Mouse (Mus musculus): Measurements from ENCODE around the gene Flywch1. TPM values are rescaled to one million over a fixed set of nuclear protein-coding genes. Genes with fewer than 3 reads are reported as not detected.

Flywch1 gene
- polyA plus RNA-seq, 1 experiment from 2014 or later: 243 TPM

- H3K36me3 ChIP-seq: peaks cover 36% of the 10 kb centered on the region
- no peak for ATAC-seq
- no peak overlapping the region for H3K4me3 ChIP-seq (replicated peaks)
- no peak overlapping the region for H3K9ac ChIP-seq (replicated peaks)
- 41% methylated on average over 10 of the region's 10 CpGs for WGBS
- H3K27ac ChIP-seq: no peak overlapping the region
- H3K4me2 ChIP-seq (replicated peaks): no peak overlapping the region
- H3K27me3 ChIP-seq: peaks cover 45% of the 10 kb centered on the region
- peaks cover 20% of the 10 kb centered on the region for H3K4me1 ChIP-seq (replicated peaks)
- H3K9me3 ChIP-seq: no peaks in the 10 kb centered on the region
These were observed 22.6 kb downstream of the Flywch1 start for GRCm38 (mm10) chr17:23748631-23749391.

- Histone ChIP-seq H3K36me3 (peaks cover 28% of the 10 kb centered on the region), H3K27ac (no peak overlapping the region), H3K4me3 (replicated peaks) (no peak overlapping the region), H3K9ac (replicated peaks) (no peak overlapping the region), H3K4me2 (replicated peaks) (no peak overlapping the region), H3K9me3 (no peaks in the 10 kb centered on the region), H3K4me1 (replicated peaks) (peaks cover 20% of the 10 kb centered on the region), H3K27me3 (peaks cover 53% of the 10 kb centered on the region)
- ATAC-seq: no peak
- WGBS: 46% methylated on average over 6 of the region's 6 CpGs
These were observed 23.4 kb downstream of the Flywch1 start for GRCm38 (mm10) chr17:23748026-23748425.

GRCm38 (mm10) chr17:23747471-23747870 lies 23.9 kb downstream of the Flywch1 start:
- Histone ChIP-seq H3K9me3 (no peaks in the 10 kb centered on the region), H3K9ac (replicated peaks) (no peak overlapping the region), H3K27ac (no peak overlapping the region), H3K4me1 (replicated peaks) (peaks cover 21% of the 10 kb centered on the region), H3K27me3 (peaks cover 59% of the 10 kb centered on the region), H3K4me3 (replicated peaks) (no peak overlapping the region), H3K4me2 (replicated peaks) (no peak overlapping the region), H3K36me3 (peaks cover 22% of the 10 kb centered on the region)
- ATAC-seq: no peak
- WGBS: 84% methylated on average over 3 of the region's 3 CpGs

GRCm38 (mm10) chr17:23746767-23747166 lies 24.6 kb downstream of the Flywch1 start:
- WGBS: 88% methylated on average over 3 of the region's 3 CpGs
- ATAC-seq: no peak
- Histone ChIP-seq H3K4me1 (replicated peaks) (peaks cover 27% of the 10 kb centered on the region), H3K4me3 (replicated peaks) (no peak overlapping the region), H3K9me3 (no peaks in the 10 kb centered on the region), H3K27ac (no peak overlapping the region), H3K4me2 (replicated peaks) (no peak overlapping the region), H3K27me3 (peaks cover 66% of the 10 kb centered on the region), H3K9ac (replicated peaks) (no peak overlapping the region), H3K36me3 (peaks cover 15% of the 10 kb centered on the region)

GRCm38 (mm10) chr17:23746311-23746710 lies 25.1 kb downstream of the Flywch1 start:
- Histone ChIP-seq H3K36me3 (peaks cover 11% of the 10 kb centered on the region), H3K9me3 (no peaks in the 10 kb centered on the region), H3K9ac (replicated peaks) (no peak overlapping the region), H3K4me1 (replicated peaks) (peaks cover 27% of the 10 kb centered on the region), H3K4me3 (replicated peaks) (peak overlapping the region; percentile 36), H3K27ac (no peak overlapping the region), H3K4me2 (replicated peaks) (peak overlapping the region; percentile 69), H3K27me3 (peaks cover 70% of the 10 kb centered on the region)
- 3% methylated on average over 12 of the region's 12 CpGs for WGBS
- no peak for ATAC-seq

- ATAC-seq: peak; percentile 37; the same call in 1 of the 2 replicates
These were observed 25.8 kb downstream of the Flywch1 start, which contains the start of gene Kremen2 for GRCm38 (mm10) chr17:23745301-23746251. Gene Kremen2 (minus strand): TSS chr17:23745833.

GRCm38 (mm10) chr17:23744651-23745050 lies 26.8 kb downstream of the Flywch1 start:
- Histone ChIP-seq H3K36me3 (no peaks in the 10 kb centered on the region), H3K9me3 (no peaks in the 10 kb centered on the region), H3K4me2 (replicated peaks) (peak overlapping the region; percentile 69), H3K4me1 (replicated peaks) (peaks cover 33% of the 10 kb centered on the region), H3K27ac (no peak overlapping the region), H3K9ac (replicated peaks) (no peak overlapping the region), H3K27me3 (peaks cover 79% of the 10 kb centered on the region), H3K4me3 (replicated peaks) (peak overlapping the region; percentile 36)
- 1% methylated on average over 14 of the region's 14 CpGs for WGBS
- ATAC-seq: no peak

More at GRCm38 (mm10) chr17:23745301-23746251, 25.8 kb downstream of the Flywch1 start, which contains the start of gene Kremen2:
- Histone ChIP-seq H3K27ac (no peak within 1 kb of the TSS), H3K36me3 (0 out of 2 replicates have a peak, but pooled peaks cover 3% of the 10 kb centered on the region), H3K9ac (replicated peaks) (peak within 1 kb of the TSS; percentile 64), H3K4me3 (replicated peaks) (peak within 1 kb of the TSS; percentile 36), H3K9me3 (no peaks in the 10 kb centered on the region), H3K27me3 (peaks cover 77% of the 10 kb centered on the region), H3K4me1 (replicated peaks) (peaks cover 30% of the 10 kb centered on the region), H3K4me2 (replicated peaks) (peak within 1 kb of the TSS; percentile 69)
- WGBS: under 1% methylated on average over 35 of the region's 45 CpGs

GRCm38 (mm10) chr17:23744076-23744475 lies 27.3 kb downstream of the Flywch1 start:
- no peak overlapping the region for H3K9ac ChIP-seq (replicated peaks)
- WGBS: 21% methylated on average over 8 of the region's 8 CpGs
- H3K4me2 ChIP-seq (replicated peaks): no peak overlapping the region
- H3K4me1 ChIP-seq (replicated peaks): peaks cover 37% of the 10 kb centered on the region
- no peaks in the 10 kb centered on the region for H3K36me3 ChIP-seq
- H3K4me3 ChIP-seq (replicated peaks): no peak overlapping the region
- ATAC-seq: no peak
- H3K27me3 ChIP-seq: peaks cover 79% of the 10 kb centered on the region
- no peak overlapping the region for H3K27ac ChIP-seq
- no peaks in the 10 kb centered on the region for H3K9me3 ChIP-seq

GRCm38 (mm10) chr17:23742941-23743340 lies 28.5 kb downstream of the Flywch1 start:
- Histone ChIP-seq H3K4me1 (replicated peaks) (peaks cover 48% of the 10 kb centered on the region), H3K36me3 (no peaks in the 10 kb centered on the region), H3K4me3 (replicated peaks) (no peak overlapping the region), H3K27ac (no peak overlapping the region), H3K9me3 (no peaks in the 10 kb centered on the region), H3K9ac (replicated peaks) (no peak overlapping the region), H3K4me2 (replicated peaks) (no peak overlapping the region), H3K27me3 (peaks cover 74% of the 10 kb centered on the region)
- no peak for ATAC-seq
- WGBS: 60% methylated on average over 12 of the region's 12 CpGs

- WGBS: 9% methylated on average over 44 of the region's 44 CpGs
- peaks cover 5% of the 10 kb centered on the region for H3K36me3 ChIP-seq
- H3K9ac ChIP-seq (replicated peaks): no peak overlapping the region
- no peak overlapping the region for H3K27ac ChIP-seq
- H3K4me2 ChIP-seq (replicated peaks): peak overlapping the region; percentile 41
- peaks cover 68% of the 10 kb centered on the region for H3K27me3 ChIP-seq
- no peak for ATAC-seq
- H3K4me1 ChIP-seq (replicated peaks): peaks cover 54% of the 10 kb centered on the region
- H3K9me3 ChIP-seq: no peaks in the 10 kb centered on the region
- H3K4me3 ChIP-seq (replicated peaks): peak overlapping the region; percentile 22
These were observed 29.1 kb downstream of the Flywch1 start for GRCm38 (mm10) chr17:23742210-23742793.

GRCm38 (mm10) chr17:23741359-23742209 lies 29.8 kb downstream of the Flywch1 start:
- no peak overlapping the region for H3K9ac ChIP-seq (replicated peaks)
- no peak overlapping the region for H3K27ac ChIP-seq
- ATAC-seq: no peak
- peaks cover 12% of the 10 kb centered on the region for H3K36me3 ChIP-seq
- no peaks in the 10 kb centered on the region for H3K9me3 ChIP-seq
- peak overlapping the region; percentile 22 for H3K4me3 ChIP-seq (replicated peaks)
- peaks cover 62% of the 10 kb centered on the region for H3K27me3 ChIP-seq
- H3K4me1 ChIP-seq (replicated peaks): peaks cover 55% of the 10 kb centered on the region
- WGBS: 51% methylated on average over 38 of the region's 38 CpGs
- no peak overlapping the region for H3K4me2 ChIP-seq (replicated peaks)

Measured in midbrain, embryonic 13.5 days (tissue).